Mouse (Mus musculus) hindbrain, embryonic 14.5 days (tissue): ENCODE results near the gene Ddx39. TPM values are rescaled to one million over a fixed set of nuclear protein-coding genes. Genes with fewer than 3 reads are reported as not detected.

ENCODE experiments used
- ATAC-seq: fragments of 200-750 bp; cut with Nextera tagmentation; 2 replicates; pipeline ENCODE4 v1.8.0; 2017; ENCODE audit warnings: moderate number of reproducible peaks, mild to moderate bottlenecking, moderate TSS enrichment, moderate library complexity; ENCODE audit not compliant: low FRiP score
- DNase-seq: peaks from one replicate; pipeline ENCODE4 v3.0.0-alpha.2; 2015; ENCODE audit warnings: low spot score
- H3K27ac ChIP-seq: fragments of 300-500 bp; sonication (generic); 2 replicates; pipeline ENCODE4 v1.5.1; 2014; ENCODE audit warnings: mild to moderate bottlenecking, moderate library complexity
- H3K27me3 ChIP-seq: fragments of 300-500 bp; sonication (generic); 2 replicates; pipeline ENCODE4 v1.6.1; 2014; ENCODE audit warnings: mild to moderate bottlenecking, low read length, mixed read lengths; ENCODE audit not compliant: control insufficient read depth, insufficient read depth
- H3K36me3 ChIP-seq: fragments of 300-500 bp; sonication (generic); replicated peaks from 2 replicates; pipeline ENCODE4 v1.6.1; 2014; ENCODE audit not compliant: control insufficient read depth, insufficient read depth
- H3K4me1 ChIP-seq: fragments of 300-500 bp; sonication (generic); replicated peaks from 2 replicates; pipeline ENCODE4 v1.6.1; 2014; ENCODE audit warnings: antibody characterized with exemption, low read length, mixed read lengths; ENCODE audit not compliant: control insufficient read depth, insufficient read depth
- H3K4me2 ChIP-seq: fragments of 300-500 bp; sonication (generic); replicated peaks from 2 replicates; pipeline ENCODE4 v1.6.1; 2014; ENCODE audit warnings: mild to moderate bottlenecking, moderate library complexity
- H3K4me3 ChIP-seq: fragments of 300-500 bp; sonication (generic); replicated peaks from 2 replicates; pipeline ENCODE4 v1.5.1; 2014; ENCODE audit warnings: mild to moderate bottlenecking, low read length
- H3K9ac ChIP-seq: fragments of 300-500 bp; sonication (generic); 2 replicates; pipeline ENCODE4 v1.6.1; 2014
- H3K9me3 ChIP-seq: fragments of 300-500 bp; sonication (generic); 2 replicates; pipeline ENCODE4 v1.6.1; 2016; ENCODE audit warnings: low read length; ENCODE audit not compliant: control insufficient read depth
- WGBS: fragments of 180-500 bp; shearing (Covaris S2); extraction: QIAGEN DNeasy Blood & Tissue Kit; methylation state at CpG from one replicate; pipeline ENCODE4 v1.1.7; 2014; 5-methylcytosine and 5-hydroxymethylcytosine counted together
- polyA plus RNA-seq: library from polyadenylated mRNA; unstranded; fragments of >200 nt; fragmentation: Nextera tagmentation; extraction: Ambion mirVana; gene quantifications from 2 replicates; pipeline ENCODE4 v1.2.1, GENCODE M21; 2014

The Ddx39 gene
- polyA plus RNA-seq, 1 experiment from 2014 or later: 85.6 TPM

- Histone ChIP-seq H3K36me3 (no peaks in the 10 kb centered on the region), H3K27ac (no peak overlapping the region), H3K27me3 (no peaks in the 10 kb centered on the region), H3K4me2 (no peak overlapping the region), H3K4me1 (no peaks in the 10 kb centered on the region), H3K9me3 (no peaks in the 10 kb centered on the region), H3K9ac (no peak overlapping the region), H3K4me3 (no peak overlapping the region)
- WGBS: 83% methylated on average over 6 of the region's 6 CpGs
- DNase-seq (no peak), ATAC-seq (no peak)
Measured at GRCm38 (mm10) chr8:83757084-83757607, 42.2 kb downstream of the Ddx39 start.

GRCm38 (mm10) chr8:83758298-83758697, 43.3 kb downstream of the Ddx39 start:
- H3K9ac ChIP-seq: no peak overlapping the region
- no peaks in the 10 kb centered on the region for H3K9me3 ChIP-seq
- H3K36me3 ChIP-seq: no peaks in the 10 kb centered on the region
- H3K4me2 ChIP-seq: no peak overlapping the region
- no peak overlapping the region for H3K4me3 ChIP-seq
- 67% methylated on average over 5 of the region's 5 CpGs for WGBS
- no peak overlapping the region for H3K27ac ChIP-seq
- H3K4me1 ChIP-seq: no peaks in the 10 kb centered on the region
- ATAC-seq (no peak), DNase-seq (no peak)
- H3K27me3 ChIP-seq: no peaks in the 10 kb centered on the region

- H3K4me2 ChIP-seq: no peak overlapping the region
- DNase-seq: no peak
Measured at GRCm38 (mm10) chr8:83759231-83759759, 44.3 kb downstream of the Ddx39 start.

GRCm38 (mm10) chr8:83764116-83764515, 49.1 kb downstream of the Ddx39 start:
- H3K27me3 ChIP-seq: no peaks in the 10 kb centered on the region
- H3K4me2 ChIP-seq: no peak overlapping the region
- 92% methylated on average over 8 of the region's 8 CpGs for WGBS
- ATAC-seq (no peak), DNase-seq (no peak)
- H3K27ac ChIP-seq: no peak overlapping the region
- no peak overlapping the region for H3K4me3 ChIP-seq
- no peaks in the 10 kb centered on the region for H3K9me3 ChIP-seq
- no peaks in the 10 kb centered on the region for H3K36me3 ChIP-seq
- no peaks in the 10 kb centered on the region for H3K4me1 ChIP-seq
- no peak overlapping the region for H3K9ac ChIP-seq

More at GRCm38 (mm10) chr8:83759231-83759759, 44.3 kb downstream of the Ddx39 start:
- Histone ChIP-seq H3K36me3 (no peaks in the 10 kb centered on the region), H3K9ac (no peak overlapping the region), H3K4me1 (no peaks in the 10 kb centered on the region), H3K27ac (no peak overlapping the region), H3K9me3 (no peaks in the 10 kb centered on the region), H3K4me3 (no peak overlapping the region), H3K27me3 (no peaks in the 10 kb centered on the region)
- ATAC-seq: no peak
- WGBS: 80% methylated on average over 2 of the region's 2 CpGs

GRCm38 (mm10) chr8:83764717-83765116, 49.7 kb downstream of the Ddx39 start:
- H3K27ac ChIP-seq: no peak overlapping the region

GRCm38 (mm10) chr8:83765663-83766062, 50.7 kb downstream of the Ddx39 start:
- no peaks in the 10 kb centered on the region for H3K36me3 ChIP-seq
- no peak for DNase-seq
- no peaks in the 10 kb centered on the region for H3K9me3 ChIP-seq
- no peak overlapping the region for H3K9ac ChIP-seq
- H3K27ac ChIP-seq: no peak overlapping the region
- H3K4me3 ChIP-seq: no peak overlapping the region
- H3K4me2 ChIP-seq: no peak overlapping the region
- no peak for ATAC-seq
- H3K27me3 ChIP-seq: no peaks in the 10 kb centered on the region
- H3K4me1 ChIP-seq: no peaks in the 10 kb centered on the region

More at GRCm38 (mm10) chr8:83764717-83765116, 49.7 kb downstream of the Ddx39 start:
- H3K36me3 ChIP-seq: no peaks in the 10 kb centered on the region
- no peak overlapping the region for H3K9ac ChIP-seq
- H3K27me3 ChIP-seq: no peaks in the 10 kb centered on the region
- no peaks in the 10 kb centered on the region for H3K9me3 ChIP-seq
- no peak overlapping the region for H3K4me2 ChIP-seq
- WGBS: 92% methylated on average over 2 of the region's 2 CpGs
- H3K4me1 ChIP-seq: no peaks in the 10 kb centered on the region
- DNase-seq: no peak
- H3K4me3 ChIP-seq: no peak overlapping the region
- no peak for ATAC-seq

- H3K9ac ChIP-seq: no peak overlapping the region
- no peaks in the 10 kb centered on the region for H3K27me3 ChIP-seq
- no peak overlapping the region for H3K27ac ChIP-seq
- ATAC-seq: no peak
- H3K4me2 ChIP-seq: no peak overlapping the region
- no peak overlapping the region for H3K4me3 ChIP-seq
- WGBS: 91% methylated on average over 4 of the region's 4 CpGs
- no peak for DNase-seq
- peaks cover 1% of the 10 kb centered on the region; the same call in 1 of the 2 replicates for H3K4me1 ChIP-seq
- no peaks in the 10 kb centered on the region for H3K36me3 ChIP-seq
- H3K9me3 ChIP-seq: no peaks in the 10 kb centered on the region
Measured at GRCm38 (mm10) chr8:83767442-83767841, 52.5 kb downstream of the Ddx39 start.

- no peaks in the 10 kb centered on the region for H3K9me3 ChIP-seq
- DNase-seq (no peak), ATAC-seq (no peak)
- H3K4me2 ChIP-seq: no peak overlapping the region
- H3K27ac ChIP-seq: no peak overlapping the region
- 0 out of 2 replicates have a peak, but pooled peaks cover 8% of the 10 kb centered on the region for H3K27me3 ChIP-seq
- peaks cover 11% of the 10 kb centered on the region; the same call in 1 of the 2 replicates for H3K4me1 ChIP-seq
- H3K36me3 ChIP-seq: no peaks in the 10 kb centered on the region
- no peak overlapping the region for H3K9ac ChIP-seq
- H3K4me3 ChIP-seq: no peak overlapping the region
- 71% methylated on average over 5 of the region's 5 CpGs for WGBS
Measured at GRCm38 (mm10) chr8:83768526-83768925, 53.5 kb downstream of the Ddx39 start.

GRCm38 (mm10) chr8:83769720-83770119, 54.7 kb downstream of the Ddx39 start:
- no peak overlapping the region for H3K9ac ChIP-seq
- H3K4me3 ChIP-seq: no peak overlapping the region
- DNase-seq (no peak), ATAC-seq (no peak)
- no peak overlapping the region for H3K4me2 ChIP-seq
- 77% methylated on average over 7 of the region's 7 CpGs for WGBS
- H3K4me1 ChIP-seq: peaks cover 11% of the 10 kb centered on the region; the same call in 1 of the 2 replicates
- H3K27me3 ChIP-seq: 0 out of 2 replicates have a peak, but pooled peaks cover 8% of the 10 kb centered on the region
- H3K27ac ChIP-seq: no peak overlapping the region
- H3K36me3 ChIP-seq: no peaks in the 10 kb centered on the region
- no peaks in the 10 kb centered on the region for H3K9me3 ChIP-seq
